Mouse (Mus musculus) cerebellum, adult 11 months (tissue): Measurements from ENCODE around the gene Hdac5.

Experiments
- DNase-seq: peaks from one replicate; pipeline ENCODE4 v3.0.0; 2022

Hdac5 gene

GRCm38 (mm10) chr11:102214430-102215156, 15.4 kb downstream of the Hdac5 start:
- peak; percentile 50 for DNase-seq

GRCm38 (mm10) chr11:102211936-102212341, 18.0 kb downstream of the Hdac5 start:
- DNase-seq = peak; percentile 51

GRCm38 (mm10) chr11:102211011-102211410, 19.0 kb downstream of the Hdac5 start:
- DNase-seq = no peak

GRCm38 (mm10) chr11:102210185-102210584, 19.8 kb downstream of the Hdac5 start:
- DNase-seq = no peak

- peak; percentile 71 for DNase-seq
Observed at GRCm38 (mm10) chr11:102209742-102210141, 20.2 kb downstream of the Hdac5 start.

DNA sequence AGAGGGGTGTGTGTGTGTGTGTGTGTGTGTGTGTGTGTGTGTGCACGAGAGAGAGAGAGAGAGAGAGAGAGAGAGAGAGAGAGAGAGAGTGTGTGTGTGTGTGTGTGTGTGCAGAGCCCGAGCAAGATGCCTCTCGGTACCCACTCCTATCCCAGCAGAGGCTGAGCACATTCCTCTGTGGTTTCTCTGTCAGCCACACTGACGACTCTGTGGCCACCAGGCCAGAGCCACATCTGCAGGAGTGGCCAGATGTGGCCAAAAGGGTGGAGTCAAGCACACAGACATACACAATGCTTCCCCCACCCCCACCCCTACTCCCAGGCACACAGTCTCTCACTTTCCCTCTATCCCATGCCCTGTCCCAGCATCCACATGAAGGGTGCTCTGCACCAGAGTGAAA, 21.1 kb downstream of the Hdac5 start:
- no peak for DNase-seq

DNA sequence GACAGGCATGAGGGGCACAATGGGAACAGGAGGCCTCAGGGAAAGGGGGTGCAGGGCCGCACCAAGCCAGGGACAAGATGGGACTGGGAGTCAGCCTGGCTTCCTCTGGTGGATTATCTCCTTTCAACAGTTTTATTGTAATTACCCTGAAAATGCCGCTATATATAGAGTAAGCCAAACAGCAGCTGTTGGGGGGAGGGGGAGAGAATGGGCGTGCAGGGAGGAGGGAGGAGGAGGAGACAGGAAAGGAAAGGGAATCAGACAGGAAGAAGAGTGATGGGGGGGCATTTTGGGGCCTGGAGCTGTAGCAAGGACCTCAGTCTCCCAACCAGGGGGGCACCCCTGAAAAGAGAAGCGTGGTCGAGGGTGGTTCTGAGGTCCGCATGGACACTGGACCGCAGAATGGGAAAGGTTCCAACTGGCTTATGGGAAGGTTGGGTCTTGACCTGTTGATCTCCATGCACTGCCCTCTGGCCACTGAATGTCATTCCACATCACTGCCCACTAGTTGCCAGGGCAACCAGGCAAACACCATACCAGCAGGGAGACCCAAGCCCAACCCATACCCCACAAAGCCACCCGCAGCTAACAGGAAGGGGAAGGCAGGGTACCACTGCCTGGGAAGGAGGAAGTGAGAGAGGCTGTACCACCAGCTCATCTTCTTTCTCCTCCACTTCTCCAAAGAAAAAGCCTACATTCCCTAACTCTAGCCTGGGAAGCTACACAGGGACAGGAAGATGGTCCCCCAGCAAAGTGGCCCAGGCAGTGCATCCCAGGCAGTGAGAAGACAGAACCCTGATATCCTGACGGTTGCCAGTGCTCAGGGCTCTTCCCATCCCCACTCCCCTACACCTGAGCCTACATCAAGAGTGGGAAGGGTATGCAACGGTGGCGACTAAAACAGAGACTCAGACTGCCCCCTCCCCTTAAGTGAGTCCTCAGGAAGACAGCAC, 21.9 kb downstream of the Hdac5 start:
- no peak for DNase-seq

- DNase-seq = no peak
Observed at GRCm38 (mm10) chr11:102206481-102206880, 23.5 kb downstream of the Hdac5 start.

GRCm38 (mm10) chr11:102201408-102201821, 28.6 kb downstream of the Hdac5 start:
- DNase-seq = no peak

GRCm38 (mm10) chr11:102199856-102200255, 30.1 kb downstream of the Hdac5 start:
- no peak for DNase-seq

GRCm38 (mm10) chr11:102198245-102198644, 31.7 kb downstream of the Hdac5 start:
- DNase-seq = no peak

DNA sequence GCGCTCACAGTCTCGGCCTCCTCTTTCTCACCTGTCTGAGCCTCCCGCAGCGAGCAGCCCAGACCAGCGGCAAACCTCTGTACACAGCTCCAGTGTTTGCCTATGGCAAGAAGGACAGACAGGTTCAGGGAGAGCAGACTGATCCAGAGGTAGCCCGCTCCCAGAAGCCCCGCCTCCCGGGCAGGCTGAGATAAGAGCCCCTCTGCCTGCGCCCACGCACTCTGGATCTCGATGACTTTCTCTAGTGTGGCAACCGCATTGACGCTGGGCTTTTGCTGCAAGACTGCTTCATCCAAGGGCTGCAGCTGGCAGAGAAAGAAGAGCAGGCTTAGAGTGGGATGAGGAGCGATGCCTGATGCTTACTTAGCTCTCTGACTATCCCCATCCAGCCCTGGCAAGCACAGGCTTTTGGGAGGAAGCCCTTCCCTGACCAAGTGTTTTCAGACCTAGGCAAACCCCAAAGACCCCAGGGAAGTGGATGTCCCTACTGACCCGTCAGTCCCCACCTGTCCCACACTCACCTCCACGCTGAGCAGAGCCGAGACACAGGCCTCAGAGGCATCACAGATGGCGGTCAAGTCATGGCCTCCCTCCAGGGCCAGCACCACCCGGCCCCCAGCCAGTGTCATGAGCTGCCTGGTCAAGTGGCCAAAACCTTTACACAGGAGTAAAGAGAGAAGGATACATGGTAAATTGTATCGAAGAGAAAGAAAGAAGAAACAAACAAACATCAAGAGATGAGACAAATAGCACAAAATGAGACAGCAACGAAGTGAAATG, 33.8 kb downstream of the Hdac5 start:
- no peak for DNase-seq

GRCm38 (mm10) chr11:102193657-102194440, 36.1 kb downstream of the Hdac5 start:
- DNase-seq = no peak

GRCm38 (mm10) chr11:102190848-102191247, 39.1 kb downstream of the Hdac5 start:
- DNase-seq = no peak

DNA sequence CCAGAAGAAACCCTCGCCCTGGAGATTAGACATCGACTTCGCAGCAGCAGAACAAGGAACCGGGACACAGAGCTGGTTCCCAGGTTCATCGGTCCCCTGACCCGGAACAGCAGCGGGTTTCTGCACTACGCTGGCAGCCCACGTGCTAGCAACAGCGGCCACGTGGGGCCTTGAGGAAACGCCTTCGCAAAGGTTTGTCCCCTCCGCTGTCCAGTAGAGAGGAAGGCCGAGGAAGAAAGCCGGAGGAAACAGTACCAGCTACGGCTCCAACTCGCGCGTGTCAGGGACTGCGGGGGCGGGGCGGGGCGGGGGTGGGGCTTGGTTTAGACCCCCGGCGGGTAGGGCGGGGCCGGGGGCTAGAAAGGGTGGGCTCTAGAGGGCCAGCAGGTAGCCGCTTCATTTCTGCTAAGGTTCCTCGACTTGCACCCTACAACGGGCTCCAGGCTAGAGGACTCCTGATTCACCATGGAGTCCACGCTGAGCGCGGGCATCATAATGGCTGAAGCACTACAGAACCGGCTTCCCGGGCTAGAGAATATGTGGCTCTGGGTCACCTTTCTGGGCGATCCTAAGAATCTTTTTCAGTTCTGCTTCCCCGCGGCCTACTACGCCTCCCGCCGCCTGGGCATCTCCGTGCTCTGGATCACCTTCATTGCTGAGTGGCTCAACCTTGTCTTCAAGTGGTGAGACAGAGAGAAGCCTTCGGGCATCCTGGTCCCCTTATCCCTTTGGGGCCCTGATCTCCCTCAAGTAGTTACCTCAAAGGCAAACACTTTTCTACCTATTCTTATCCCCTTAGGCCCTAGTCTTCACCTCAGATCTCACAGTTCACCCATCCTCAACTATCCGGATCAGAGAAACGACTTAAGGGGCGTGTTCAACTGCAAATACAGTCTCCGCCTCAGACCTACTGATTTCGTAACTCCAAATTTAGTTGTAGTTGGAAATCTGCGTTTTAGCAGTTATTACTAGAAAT, 40.2 kb downstream of the Hdac5 start, which contains the start of gene G6pc3:
Gene G6pc3 (plus strand): TSS at position 160 of the 976 bp plus-strand sequence.
- DNase-seq = peak; percentile 85

DNA sequence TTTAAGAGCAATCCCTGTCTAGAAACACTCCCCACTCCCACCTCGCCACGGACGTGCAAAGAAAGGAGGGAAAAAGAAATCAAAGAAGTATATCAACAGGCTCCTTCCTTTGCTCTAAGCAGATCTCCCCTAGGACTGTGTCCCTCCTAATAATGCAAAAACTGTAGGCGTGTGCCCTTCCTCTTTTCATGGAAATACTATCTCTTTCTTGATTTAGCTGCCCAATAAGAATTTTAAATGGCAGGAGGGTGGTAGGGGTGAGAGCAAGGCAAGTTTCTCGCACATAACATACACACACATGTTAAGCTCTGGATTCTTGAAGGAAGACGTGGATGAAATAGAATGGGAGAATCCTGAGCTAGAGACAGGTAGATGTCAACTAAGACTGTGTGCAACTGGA, 41.0 kb downstream of the Hdac5 start:
- no peak for DNase-seq

DNA sequence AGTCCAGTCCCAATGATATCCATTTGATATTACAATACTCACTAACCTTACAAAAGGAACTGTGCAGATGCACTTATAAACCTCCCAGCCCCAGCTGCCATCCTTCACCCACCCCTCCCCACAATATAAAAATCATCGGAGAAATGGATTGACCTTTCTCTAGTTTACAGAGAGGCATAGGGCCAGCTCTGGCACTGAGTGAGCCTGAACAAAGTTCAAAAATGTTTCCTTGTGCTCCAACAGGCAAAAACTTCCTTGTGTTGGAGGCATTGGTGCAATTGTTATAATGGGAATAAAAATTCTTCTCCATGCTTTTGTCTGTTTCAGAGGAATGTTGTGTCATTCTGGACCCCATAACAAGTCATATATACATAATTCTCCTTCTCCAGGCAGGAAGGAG, 43.7 kb downstream of the Hdac5 start:
- DNase-seq = no peak

DNA sequence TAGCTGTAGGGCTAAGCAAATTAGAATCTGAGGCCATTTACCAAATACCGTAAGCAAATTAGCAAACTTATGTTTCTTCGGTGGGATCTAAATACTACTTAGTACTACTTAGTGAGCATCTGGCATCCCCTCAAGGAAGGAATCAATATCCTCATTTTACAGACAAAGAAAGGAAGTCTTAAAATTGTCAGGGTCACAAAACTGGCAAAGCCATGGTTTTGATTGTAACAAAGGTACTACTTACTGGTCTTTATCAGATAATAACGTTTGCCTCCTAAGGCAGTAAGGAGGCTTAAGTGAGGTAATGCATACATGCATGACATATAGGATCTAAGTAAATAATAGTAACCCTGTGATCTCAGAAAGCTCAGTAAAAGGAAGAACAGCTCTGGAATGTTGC, 44.3 kb downstream of the Hdac5 start:
- no peak for DNase-seq

DNA sequence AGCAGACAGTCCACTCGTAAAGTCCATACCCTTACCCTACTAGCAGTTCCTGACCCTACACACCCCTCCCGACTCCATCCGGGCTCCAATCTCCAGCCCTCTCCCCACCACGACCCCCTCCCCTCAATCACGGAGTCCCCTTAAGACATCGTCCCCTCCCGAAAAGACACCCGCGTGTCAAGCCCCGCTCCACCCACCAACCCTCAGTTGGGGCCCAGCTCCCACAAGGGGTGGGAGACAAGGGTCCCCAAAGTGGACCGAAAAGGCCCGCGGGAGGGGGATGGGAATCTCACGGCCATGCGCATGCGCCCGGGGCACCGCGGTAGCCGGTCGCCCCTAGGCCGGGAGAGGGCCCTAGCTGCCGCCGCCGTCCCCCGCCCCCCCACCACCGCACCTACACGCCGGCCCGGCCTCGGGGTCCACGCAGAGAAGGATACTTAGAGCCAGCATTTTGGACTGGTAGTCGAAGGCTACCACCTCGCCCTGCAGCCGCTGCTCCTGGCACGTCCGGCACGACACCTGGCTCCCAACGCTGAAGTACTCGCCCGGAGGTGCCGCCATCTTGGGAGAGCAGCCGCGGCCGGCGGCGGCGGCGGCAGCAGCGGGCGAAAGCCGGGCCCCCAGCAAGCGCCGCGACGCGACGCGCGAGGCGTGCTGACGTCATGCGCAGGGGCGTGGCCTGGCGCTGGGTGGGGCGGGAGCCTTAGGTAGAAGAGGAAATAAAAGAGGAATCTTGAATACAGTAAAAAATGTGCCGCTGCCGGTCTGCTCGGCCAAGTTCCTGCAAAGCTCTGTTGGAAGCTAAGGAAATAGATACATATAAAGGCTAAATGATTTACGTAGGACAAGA, 45.1 kb downstream of the Hdac5 start, which contains the start of gene Lsm12:
Gene Lsm12 (minus strand): TSS at position 651 of the 850 bp plus-strand sequence.
- peak; percentile 94 for DNase-seq

DNA sequence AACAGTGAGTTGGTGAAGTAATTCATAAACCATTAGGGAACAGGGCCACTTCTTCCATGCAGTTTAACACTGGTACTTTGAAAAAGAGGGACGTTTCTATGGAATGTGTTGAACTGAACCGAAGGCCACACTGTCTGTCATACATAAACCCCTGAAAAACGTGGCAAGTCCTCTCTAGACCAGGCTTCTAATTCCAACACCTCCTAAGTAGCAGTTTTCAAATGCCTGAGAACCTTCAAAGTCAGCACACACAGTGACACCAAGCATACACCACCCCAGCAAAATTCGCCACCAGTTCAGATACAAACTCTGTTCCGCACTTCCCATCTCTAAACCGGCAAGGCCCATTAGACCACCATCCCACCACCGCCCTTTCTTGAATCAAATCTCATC, 45.7 kb downstream of the Hdac5 start:
- DNase-seq = no peak
